Mouse (Mus musculus): ENCODE data around the gene Lamp1.

- TF ChIP-seq CTCF (IDR thresholded peaks at IDR 0.05; ENCODE audit: insufficient read depth, low read depth, low read length) (no peak), POLR2A (IDR thresholded peaks at IDR 0.05; ENCODE audit: insufficient read depth, low read depth, low read length) (no peak)
Measured at GRCm38 (mm10) chr8:13218441-13218840, 59.5 kb downstream of the Lamp1 start.

All from olfactory bulb, adult 2 months (tissue).